Mouse (Mus musculus): ENCODE measurements around the gene Crybg1.

The Crybg1 gene

DNA sequence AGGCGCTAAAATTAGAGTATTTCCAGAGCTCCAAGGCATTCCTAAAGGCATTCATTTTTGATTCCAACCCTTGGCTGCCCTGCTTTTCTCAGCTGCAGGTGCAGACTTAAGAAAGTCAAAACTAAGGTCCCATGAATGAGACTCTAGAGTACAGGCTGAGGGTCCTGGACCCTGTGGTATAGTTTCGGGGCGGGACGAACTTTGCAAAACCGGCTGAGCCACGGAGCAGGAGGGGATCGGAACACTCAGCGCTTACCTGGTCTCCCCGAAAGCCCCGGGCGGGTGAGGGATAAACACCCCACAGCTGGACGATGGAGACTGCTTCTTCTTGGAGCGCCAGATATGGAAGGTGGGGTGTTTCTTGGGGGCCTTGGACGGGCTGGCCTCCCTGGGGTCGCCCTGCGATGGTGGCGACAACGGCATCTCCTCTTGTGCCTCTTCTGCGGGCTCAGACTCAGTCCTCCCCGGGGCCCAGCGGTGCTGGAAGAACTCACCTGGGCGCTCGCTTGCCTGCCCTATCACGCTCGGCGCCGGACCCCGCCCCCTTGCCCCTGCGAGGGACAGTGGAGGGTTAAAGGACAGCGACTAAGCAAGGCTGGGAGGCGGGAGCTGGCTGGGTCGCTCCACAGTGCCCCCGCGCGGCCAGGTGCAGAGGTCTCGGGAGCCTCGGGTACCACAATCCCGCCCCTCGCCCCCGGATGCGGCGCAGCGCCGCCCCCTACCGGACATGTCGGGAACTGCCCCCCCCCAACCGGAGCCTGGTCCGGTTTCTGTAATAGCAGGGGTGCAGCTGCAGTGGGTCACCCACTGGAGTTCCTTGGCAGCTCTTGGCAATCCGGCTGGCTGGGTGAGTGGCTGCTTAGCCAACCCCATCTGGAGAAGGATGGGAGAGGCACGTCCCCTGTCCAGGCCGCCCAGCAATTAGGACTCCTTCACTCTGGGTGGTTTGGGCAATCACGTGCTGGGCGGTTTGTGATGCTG, at the start of gene Crybg1:
Gene Crybg1 (minus strand): TSS at position 517 of the 981 bp plus-strand sequence.
- DNase-seq (ENCODE audit: low read depth) = no peak

DNA sequence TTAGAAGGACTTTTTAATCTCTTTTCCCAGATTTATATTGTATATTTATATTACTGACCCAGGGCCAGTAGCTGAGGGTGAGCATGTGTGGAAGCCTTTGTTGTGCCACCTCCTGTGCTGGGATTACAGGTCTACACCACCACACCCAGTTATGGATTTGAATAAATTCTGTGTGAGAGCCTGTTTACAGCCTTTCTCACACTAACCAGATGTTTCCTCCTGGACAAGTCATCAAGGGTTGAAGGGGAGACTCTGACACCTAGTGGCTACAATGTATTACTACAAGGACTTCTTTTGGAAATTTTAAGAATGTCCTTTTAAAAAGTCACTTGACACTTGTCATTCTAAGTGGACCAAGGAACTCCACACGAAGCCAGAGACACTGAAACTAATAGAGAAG, 28.7 kb upstream of the Crybg1 start:
- DNase-seq (ENCODE audit: low read depth) = peak; percentile 81

DNA sequence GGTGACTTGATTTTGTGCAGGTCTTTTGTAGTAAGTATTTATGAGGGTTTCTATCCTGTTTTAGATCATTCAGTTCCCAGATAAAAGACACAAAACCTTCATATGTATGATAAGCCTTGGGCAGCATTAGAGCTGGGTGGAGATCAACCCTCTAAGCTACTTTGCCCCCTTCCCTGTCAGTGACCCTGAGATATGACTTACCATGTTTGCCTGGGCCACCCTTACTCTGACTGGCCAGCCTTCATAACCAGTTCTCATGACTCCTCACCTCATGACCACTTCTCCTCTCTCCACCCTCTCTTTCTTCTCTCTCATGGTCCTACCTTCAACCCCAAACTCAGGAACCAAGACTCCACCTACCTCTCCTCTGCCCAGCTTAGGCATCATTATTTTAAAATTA, 27.9 kb upstream of the Crybg1 start:
- no peak for DNase-seq (ENCODE audit: low read depth)

DNA sequence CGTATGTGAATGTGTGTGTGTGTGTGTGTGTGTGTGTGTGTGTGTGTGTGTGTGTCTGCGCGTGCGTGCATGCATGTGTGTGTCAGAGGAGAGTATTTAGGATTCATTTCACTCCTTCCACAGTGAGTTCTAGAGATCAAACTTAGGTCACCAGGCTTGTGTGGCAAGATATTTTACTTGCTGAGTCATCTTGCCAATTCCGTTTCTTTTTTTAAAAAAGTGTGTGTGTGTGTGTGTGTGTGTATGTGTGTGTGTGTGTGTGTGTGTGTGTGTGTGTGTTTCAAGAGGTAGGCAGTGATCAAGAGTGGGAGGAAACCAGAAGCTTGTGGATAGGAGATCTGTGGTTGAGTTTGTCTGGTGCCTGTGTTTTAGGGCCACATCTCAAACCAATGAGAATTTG, 27.5 kb upstream of the Crybg1 start:
- peak; percentile 65 for DNase-seq (ENCODE audit: low read depth)

DNA sequence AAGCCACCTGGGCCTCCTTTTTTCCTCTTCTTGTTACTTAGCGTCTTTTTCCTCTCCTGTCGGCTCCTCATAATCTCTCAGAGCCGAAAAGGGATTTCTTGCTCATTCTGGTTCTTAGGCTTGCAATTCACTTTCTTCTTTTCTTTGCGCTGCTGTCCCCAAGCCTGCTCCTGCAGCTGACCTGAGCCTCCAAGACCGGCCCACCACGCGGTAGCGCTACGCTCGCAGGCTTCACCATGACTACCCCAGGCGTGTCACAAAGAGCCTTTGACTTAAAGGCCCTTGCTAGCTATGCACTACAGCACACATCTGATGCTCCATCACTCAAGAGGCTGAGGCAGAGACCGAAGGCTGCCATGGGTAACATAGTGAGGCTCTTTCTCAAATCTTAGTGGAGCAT, 21.5 kb upstream of the Crybg1 start:
- DNase-seq (ENCODE audit: low read depth) = no peak

DNA sequence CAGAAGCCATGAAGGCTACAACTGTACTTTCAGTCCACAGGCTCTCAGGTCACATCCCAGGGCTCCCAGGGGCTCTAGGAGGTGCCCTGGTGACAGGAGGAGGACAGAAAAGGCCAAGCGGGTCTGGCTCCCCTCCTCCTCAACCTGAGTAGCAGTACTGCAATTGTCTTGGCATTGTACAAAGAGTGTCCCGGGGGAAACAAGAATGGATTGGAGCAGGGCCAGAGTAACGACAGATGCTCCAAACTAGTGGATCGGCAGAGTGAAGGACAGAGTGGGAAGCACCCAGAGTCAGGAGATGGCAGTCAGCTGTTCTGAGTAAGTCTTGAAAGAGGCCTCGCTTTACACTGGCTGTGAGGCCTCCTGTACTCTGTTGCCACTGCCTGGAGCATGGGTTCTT, 18.4 kb upstream of the Crybg1 start:
- DNase-seq (ENCODE audit: low read depth) = peak; percentile 32

DNA sequence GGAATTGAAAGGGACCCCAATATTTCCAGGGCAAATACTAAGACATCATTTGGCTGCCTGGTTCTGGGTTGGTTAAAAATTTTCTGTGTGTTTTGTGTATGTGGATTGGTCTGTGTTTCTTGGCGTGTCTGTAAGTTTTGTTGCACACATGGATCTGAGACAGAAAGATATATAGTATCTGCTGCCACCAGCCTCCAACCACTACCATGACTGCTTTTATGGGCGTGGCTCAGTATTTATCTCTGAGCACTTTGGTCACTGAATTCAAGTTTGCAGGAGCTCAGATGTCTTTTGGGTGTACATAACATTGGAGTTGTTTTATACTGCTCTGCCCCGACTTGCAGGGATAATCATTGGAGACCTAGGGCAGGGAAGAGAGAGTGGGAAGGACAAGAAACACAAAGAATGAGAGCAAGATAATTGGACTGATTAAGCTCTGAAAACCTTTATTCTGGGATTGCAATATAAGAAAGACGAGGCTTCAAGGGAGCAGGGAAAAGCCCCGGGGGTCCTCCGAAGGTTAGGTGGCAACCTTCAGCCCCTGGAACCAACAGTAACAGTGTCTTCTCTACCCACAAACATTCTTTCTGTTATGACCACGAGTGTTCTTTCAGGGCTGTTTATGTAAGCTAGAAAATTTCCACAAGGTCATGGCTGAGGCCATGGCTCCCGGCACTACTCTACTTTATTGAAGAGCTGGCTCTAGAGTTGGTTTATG, 15.8 kb upstream of the Crybg1 start:
- no peak for DNase-seq (ENCODE audit: low read depth)

DNA sequence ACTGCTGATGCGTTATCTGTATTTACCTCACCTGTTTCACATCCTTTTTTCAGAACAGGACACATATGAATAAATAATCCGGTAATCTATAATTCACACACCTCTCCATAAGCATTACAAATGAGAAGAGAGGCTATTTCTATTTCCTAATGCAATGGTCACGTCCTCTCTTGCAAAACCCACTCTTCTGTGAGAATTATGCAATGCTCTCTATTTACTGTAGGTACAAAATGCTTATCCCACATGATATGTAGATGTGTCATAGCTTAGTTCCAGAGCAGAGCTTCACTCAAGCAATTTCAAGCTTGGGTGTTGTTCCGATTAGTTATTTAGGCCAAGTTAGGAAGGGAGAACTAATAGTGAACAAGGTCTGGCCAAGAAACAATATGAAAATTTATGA, 14.4 kb upstream of the Crybg1 start:
- peak; percentile 58 for DNase-seq (ENCODE audit: low read depth)

DNA sequence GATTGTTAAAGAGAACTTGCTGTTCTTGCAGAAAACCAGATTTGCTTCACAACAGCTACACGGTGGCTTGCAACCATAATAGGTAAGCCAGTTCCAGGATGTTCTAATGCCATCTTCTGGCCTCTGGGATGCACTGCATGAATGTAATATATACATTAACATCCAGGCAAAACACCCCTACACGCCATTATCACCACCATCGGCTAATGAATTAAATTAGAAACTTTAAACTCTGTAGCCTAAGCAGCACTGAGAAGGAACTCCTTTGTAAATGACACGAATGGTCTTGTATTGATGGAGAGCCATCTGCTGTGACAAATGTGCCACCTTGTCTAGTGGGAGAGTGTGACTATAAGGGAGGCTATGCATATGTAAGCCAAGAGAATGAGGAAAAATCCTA, 11.5 kb upstream of the Crybg1 start:
- peak; percentile 89 for DNase-seq (ENCODE audit: low read depth)

DNA sequence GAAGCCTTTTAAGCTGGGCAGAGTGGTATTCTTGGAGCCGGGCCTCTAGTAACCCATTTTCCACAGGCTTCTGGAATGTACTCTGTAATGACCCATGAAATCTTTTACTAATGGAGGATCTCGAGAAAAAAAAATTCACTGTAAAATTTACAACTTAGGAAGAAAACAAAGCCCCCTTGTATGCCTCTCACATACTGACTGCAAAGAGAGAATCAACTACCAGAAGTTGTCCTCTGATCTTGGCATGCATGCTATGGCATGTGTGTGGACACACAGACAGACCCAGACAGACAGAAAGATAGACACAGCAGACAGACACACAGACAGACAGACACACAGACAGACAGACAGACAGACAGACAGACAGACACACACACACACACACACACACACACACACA, 8.8 kb upstream of the Crybg1 start:
- DNase-seq (ENCODE audit: low read depth) = no peak

DNA sequence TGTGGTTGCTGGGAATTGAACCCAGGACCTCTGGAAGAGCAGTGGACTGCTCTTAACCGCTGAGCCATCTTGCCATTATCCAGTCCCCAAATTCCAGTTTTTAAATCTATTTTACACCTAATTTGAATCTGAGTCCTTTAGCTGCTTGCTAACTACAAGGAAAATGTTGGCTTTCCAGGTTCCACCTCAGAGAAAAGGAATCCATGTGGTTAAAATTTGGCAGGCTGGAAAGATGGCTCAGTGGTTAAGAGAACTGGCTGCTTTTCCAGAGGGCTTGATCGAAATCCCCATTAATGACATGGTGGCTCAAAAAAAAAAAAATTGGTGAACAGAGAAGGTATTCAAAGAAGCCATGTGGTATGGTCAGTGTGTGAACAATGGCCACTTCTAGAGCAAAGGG, 1.8 kb upstream of the Crybg1 start:
- peak; percentile 86 for DNase-seq (ENCODE audit: low read depth)

DNA sequence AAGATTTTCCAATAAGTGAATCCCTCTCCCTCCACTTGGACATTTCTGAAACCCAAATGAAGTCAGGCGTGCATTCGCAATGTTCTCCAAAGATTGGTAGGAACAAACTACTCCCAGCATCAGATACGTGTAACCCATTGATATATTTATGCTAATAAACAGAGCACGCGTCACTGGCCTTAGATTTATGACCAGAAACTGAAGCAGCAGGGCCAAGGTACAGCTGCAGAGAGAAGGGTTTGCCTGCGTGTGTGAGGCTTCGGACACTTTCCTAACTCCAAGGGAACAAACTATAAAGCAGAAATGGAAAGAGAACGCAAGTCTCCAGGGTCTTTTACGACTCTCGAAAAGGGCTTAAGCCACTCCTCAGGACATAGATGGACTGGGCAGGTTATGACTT, 5.3 kb downstream of the Crybg1 start:
- DNase-seq (ENCODE audit: low read depth) = no peak

DNA sequence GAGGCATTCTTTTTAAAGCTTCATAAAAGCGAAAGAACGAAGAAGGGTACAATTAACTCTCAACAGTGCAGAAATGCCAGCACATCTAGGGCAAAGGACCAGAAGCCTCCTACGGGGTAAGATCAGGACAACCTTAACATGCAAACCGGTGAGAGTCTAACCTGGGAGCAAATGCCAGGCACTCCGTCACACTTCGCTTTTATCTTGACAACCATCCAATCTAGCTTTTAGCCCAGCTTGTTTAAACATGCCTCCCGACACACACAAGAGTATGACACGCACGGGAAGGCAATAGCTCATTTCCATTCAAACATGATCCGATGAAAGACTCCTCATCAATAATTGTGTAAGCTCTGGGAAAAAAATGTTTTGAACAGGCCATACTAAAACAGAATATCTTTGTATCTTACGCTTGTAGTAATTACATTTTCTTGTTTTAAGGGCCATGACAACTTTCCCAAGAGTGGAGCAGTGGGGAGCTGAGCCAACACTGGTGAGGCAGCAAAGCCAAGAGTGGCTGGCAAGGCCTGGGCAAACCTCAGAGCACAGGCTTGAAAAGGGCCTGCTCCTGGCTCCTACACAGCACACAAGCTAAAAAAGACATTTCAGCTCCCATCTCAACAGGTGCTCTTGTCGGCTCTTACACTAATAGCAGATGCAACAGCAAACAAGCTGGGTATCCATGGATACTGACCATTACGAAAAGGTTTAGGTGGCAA, 10.4 kb downstream of the Crybg1 start:
- peak; percentile 49 for DNase-seq (ENCODE audit: low read depth)

DNA sequence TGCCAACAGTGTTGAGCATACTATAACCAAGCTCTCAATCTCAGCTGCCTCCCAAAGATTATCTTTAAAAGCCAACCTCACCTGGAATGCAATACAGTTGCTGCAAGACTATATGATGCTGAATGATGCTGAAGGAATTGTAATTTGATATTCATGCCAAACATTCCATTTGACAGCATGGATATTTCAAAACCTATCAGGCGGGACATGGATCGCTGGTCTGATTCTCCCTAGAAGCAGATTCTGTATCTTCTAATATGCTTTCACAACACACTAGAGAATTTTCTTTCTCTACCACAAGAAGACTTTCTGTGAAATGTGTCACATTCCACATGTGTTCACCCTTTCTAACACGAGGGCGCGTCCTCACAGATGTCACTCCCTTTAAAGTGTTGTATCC, 22.6 kb downstream of the Crybg1 start:
- peak; percentile 69 for DNase-seq (ENCODE audit: low read depth)

DNA sequence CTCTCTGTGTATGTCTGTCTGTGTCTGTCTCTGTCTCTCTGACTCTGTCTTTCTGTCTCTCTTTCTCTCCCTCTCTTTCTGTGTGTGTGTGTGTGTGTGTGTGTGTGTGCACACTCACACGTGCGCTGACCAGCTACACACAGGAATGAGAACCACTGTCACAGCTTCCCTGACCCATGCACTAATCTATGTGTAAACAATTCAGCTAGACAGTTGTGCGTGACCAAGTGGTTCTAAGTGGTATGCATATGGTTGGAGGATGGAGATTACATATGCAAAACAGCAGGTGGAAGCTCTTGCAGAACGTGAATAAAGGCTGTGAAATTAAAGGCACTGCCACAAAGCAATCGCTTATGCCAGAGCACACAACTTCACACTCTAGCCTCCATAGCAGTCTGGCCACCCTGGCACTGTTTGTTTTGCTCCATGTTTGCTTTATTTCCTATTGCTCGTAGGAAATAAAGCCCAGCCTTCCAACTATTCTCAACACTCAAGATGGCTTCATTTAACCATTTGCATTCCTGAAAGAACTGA, 24.2 kb downstream of the Crybg1 start:
- no peak for DNase-seq (ENCODE audit: low read depth)

DNA sequence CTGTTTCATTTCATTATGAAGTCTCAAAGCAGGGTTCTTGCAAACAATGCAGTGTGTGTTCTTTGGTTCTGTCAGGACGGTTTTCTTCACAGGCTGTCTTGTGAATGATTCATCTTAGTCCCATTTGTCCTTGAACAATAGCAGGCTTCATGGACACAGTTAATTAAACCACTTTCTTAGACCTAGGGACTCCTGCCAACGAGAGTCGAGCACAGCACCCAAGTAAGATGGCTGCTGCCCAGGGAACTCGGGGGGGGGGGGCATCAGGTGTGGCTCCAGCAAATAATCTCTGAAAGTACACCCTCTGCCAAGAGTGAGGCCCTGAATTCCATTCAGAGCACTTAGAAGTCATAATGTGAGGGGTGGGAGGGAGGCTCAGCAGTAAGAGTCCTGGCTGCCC, 30.0 kb downstream of the Crybg1 start:
- peak; percentile 32 for DNase-seq (ENCODE audit: low read depth)

DNA sequence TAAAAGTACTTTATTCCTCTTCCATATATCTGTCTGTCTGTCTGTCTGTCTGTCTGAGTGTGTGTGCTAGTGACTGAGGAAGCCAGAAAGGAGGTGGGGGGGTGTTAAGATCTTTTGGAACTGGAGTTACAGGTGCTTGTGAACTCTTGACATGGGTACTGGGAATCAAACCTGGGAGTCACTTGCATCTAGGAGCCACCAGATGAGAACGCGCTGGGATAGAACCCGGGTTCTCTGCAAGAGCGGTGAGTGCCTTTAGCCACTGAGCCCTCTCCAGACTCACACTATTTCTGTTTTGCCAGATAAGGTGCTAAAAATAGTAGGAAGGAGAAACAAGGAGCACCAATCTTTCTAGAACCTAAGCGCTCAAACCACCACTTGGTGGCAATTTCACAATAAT, 31.9 kb downstream of the Crybg1 start:
- no peak for DNase-seq (ENCODE audit: low read depth)

DNA sequence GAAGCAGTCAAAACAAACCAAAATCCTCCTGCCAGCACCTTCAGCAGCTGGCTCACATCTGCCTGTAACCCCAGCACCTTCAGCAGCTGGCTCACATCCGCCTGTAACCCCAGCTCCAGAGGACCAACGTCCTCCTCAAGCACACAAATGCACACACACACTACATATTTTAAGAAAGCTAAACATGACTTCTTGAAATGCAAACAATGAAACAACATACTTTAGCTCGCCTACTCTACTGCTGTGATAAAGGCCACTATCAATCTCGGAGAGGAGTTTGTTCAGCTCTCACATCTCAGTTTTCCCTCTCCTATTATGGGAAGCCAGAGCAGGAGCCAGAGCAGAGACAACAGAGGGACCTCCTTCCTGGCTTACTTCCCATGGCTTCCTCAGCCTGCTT, 34.0 kb downstream of the Crybg1 start:
- no peak for DNase-seq (ENCODE audit: low read depth)

DNA sequence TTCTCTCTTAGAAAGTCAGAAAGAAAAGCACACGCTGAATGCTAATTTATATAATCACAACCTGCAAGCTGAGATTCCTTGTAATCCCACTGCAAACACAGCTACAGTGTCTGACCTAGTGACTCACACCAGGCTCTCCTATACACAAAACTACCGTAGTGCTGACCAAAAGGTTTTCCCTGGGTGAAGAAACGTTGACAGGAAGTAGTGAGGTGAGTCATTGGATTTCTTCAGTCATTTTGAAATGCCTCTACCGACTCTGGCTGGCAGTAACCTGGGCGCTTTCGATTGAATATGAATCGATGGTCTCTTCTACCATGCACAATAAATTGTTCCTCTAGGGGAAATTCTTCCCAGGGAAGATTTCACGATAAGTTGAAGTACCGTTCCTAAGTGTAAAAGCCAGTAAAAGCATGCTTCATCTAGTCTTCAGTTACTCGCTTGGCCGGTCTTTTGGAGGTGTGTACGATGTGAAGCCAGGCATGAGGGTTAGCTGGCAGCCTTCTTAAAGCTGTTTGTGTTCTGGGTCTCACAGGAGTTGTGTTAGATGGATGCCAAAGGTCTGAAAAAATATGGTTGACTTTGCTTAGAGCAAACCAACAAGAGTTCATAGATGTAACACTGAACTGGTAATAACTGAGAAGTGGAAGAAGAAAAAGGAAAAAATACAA, 36.5 kb downstream of the Crybg1 start:
- DNase-seq (ENCODE audit: low read depth) = peak; percentile 72

DNA sequence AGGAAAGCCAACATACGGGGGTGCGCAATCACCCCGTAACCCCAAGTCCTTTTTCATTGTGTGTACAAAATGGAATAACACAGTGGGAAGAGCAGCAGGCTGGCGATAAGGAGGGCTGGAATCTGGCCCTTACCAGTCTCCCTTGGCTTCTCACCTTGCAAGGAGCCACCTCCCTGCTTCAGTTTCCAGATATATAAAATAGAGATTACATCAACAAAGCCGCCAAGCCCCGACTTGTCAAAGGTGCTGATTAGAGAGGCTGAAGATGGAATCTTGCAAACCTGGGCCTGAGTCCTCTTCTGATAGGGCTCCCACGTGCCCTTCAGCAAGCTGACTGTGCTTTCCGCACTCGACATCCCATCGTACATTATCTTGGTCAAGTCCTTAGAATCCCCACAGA, 37.5 kb downstream of the Crybg1 start:
- DNase-seq (ENCODE audit: low read depth) = no peak

DNA sequence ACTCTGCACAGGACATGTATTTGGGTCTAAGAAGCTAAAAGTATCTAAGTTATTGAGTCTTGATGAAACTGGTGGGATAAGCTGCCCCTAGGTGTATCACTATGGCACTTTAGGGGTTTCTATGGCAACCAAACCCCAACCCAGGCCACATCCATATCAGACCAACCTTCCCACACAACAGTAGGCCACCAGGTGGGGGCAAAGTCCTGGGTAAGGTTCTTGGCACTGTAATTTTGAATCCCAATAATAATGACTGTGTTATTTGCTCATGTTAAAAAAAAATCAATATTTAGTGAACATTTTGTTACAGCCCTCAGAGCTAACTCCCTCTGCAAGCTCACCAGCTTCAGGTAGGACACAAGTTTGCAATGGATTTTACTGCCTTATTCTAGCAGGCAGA, 38.2 kb downstream of the Crybg1 start:
- DNase-seq (ENCODE audit: low read depth) = no peak

DNA sequence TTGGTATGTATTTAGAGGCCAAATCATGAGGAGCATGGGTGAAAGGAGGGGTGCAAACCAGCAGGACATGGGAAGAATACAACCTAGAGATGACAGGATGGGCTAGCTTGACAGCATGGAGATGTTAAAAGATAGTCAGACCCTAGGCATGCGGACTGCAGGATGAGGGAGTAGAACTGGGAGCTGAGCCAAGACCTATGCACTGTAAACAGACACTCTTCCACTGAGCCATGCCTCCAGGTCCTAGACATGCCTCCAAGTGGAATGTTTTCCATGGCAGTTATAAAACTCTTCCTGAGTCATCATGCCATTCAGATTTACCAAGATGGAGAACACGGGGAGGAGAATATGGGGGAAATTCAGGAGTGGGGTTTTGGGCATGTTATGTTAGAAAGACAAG, 53.9 kb downstream of the Crybg1 start:
- DNase-seq (ENCODE audit: low read depth) = peak; percentile 92

Measured in NIH3T3 (cell line).